Mouse (Mus musculus) 416B (cell line): ENCODE data around the gene Tlr11.

Experiments used
- DNase-seq: peaks from one replicate; pipeline ENCODE4 v3.0.0; 2011; ENCODE audit warnings: low read depth

Tlr11 gene

DNA sequence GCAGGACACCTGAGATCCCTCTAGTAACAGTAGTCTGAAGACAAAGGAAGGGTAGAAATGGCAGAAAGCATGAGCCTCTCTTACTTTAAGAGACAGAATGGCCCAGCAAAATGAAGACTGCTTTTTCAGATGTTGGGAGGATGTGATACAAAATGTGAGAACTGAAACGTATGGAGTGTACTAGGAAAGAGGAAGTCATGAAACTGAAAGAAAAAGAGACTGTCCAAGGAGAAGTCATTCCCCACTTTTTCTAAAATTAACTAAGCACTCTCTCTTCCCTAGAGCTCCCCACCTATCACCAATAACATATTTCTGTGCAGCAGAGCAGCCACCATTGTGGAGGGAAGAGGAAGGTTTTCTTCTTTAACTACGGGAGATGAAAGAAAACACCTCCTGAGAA is at the start of gene Tlr11:
Tlr11 (plus strand) TSS at position 322 of the 400 bp plus-strand sequence.
- DNase-seq, result no peak

DNA sequence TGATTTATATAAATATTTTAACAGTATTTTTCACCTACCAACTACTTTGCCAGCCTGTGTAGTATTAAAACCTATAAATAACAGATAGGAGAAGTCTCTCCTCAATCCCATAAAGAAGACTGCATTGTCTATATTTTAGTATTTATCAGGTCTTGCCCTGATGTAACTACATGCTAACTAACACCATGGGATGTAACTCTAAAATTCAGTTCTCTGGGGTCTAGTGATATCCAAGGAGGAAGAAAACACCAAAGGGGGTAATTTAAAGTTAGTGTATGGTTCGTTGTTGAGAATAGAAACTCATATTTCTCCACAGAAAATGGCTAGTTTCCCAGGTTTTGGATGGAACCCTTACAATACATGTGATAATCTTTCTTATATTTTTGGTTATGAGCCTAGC is 31.1 kb upstream of the Tlr11 start, which contains the start of gene Olfr734:
Olfr734 (minus strand) TSS at position 101 of the 400 bp plus-strand sequence.
- no peak for DNase-seq

DNA sequence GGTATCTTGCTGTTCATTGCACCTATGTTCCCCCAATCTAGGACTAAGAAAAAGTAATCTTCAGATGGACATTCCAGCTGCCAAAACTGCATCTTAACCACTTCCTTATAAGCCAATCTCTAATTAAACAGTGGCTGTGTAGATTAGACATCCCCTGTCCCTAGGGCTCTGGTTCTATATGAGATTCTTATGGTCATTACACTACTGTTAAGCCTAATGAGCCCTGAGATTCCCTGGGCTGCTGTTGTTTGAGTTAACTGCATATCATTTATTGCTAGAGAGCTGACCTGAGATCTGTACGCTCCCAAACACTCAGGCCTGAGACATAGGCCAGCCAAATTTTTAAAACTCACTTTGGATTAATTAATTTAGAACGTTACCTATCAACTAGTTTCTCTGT is 8.9 kb upstream of the Tlr11 start, which contains the start of gene Olfr735:
Olfr735 (minus strand) TSS at position 77 of the 400 bp plus-strand sequence.
- no peak for DNase-seq

DNA sequence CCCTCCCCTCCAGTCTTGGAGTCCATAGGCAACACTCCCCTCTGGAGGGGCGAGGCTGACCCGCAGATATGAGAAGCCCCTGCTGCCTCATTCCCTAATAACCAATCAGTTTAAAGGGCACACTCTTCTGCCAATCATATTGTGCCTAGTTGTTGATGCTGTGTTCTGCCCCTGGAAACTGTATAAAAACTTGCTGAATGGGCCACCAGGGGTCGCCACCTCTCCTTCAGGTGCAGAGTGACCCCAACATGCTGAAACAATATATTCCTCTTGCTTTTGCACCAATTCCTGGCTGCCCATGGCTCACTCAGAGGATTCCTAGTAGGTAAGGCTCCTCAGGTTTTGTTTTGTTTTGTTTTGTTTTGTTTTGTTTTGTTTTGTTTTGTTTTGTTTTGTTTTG is 5.3 kb upstream of the Tlr11 start:
- peak; percentile 66 for DNase-seq

DNA sequence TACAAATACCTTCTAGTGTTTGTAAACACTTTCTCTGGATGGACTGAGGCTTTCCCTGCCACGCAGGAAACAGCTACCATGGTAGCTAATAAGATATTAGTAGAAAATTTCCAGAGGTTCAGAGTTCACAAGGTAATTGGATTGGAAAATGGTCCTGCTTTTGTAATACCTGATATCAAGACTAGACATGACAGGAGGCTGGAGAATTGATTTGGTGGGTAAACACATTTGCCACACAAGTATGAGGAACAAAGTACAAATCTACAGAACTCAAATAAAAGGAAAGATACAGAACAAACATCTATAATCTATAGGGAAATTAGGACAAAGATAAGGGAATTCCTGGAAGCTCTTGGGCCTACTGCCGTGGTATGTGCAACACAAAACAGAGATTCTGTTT is 989 bp upstream of the Tlr11 start:
- DNase-seq, result no peak

DNA sequence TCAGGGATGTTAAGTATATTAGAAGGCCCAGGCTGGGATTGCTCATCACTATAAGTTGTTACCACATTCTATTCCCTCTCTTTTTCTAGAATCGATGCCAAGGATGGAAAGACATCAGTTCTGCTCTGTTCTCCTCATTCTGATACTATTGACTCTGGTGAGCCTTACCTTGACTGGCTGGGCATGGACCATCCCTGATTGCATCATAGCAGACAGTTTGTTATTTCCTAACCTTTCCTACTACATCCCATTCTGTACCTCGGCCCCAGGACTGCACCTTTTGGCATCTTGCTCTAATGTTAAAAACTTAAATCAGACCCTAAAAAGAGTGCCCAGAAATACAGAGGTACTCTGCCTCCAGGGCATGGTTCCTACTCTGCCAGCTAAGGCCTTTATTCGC is 2.8 kb downstream of the Tlr11 start:
- no peak for DNase-seq

DNA sequence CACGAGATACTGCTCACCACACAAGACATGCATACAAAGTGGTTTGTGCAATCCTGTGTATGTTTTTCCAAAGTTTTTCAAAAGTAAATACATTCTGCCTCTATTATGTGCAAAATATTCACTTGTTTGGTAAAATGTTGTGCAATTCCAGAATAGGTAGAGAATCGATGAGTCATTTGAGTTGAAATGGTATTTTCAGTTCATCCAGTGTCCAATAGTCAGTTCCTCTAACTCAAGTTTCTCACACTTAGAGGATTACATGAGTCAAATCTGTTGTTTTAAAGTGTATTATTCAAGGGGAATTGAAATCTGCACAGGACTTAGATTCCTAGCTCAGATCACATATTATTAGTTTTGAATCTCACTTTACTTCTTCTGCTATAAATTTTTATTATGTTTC is 5.8 kb downstream of the Tlr11 start:
- no peak for DNase-seq

DNA sequence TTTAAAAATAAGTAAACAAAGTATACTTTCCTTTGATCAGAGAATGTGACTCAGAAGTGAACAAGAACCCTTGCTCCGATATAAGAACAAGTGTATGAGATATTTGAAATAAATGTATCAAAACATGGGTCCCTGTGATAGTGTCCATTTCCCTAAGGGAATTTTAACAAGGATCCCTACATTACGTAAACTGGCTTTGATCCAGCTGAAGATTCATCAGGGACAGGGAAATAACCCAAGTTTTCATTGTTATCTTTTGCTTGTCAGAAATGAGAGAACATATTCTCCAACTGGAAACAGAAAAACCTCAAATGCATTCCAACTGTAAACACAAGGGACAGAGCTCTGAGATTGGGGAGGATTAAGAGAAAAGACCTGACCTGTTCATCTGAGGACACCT is 23.1 kb downstream of the Tlr11 start, which contains the start of gene Olfr736:
Olfr736 (plus strand) TSS at position 301 of the 400 bp plus-strand sequence.
- no peak for DNase-seq

DNA sequence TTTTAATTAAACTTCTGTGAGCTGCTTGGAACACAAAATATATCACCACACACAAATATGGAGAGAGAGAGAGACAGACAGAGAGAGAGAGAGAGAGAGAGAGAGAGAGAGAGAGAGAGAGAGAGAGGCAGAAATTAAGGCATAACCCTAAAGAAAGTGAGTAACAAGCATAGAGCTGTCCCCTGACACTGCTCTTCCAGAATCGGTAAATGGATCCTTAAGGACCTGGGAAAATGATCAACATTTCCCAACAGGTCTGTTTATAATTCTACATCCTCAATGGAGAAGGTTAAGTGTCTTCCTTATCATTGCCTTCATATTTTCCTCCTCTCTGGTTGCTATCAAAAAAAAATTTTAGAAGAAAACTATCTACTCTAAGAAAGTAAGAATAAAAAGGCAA is 49.6 kb downstream of the Tlr11 start, which contains the start of gene Olfr738:
Olfr738 (plus strand) TSS at position 301 of the 400 bp plus-strand sequence.
- no peak for DNase-seq
